Mouse (Mus musculus): ENCODE measurements at regions not wholly inside any gene's neighbourhood (a gene's known extent, or its start where the extent isn't known, plus 50 kb on each side); places are given as distances from the start of the nearest gene placed in this dataset.

GRCm38 (mm10) chr4:31697769-31698505 lies 266.0 kb upstream of the Map3k7 start:
- no peak for DNase-seq (ENCODE audit: low read depth, low spot score)

- no peak for DNase-seq (ENCODE audit: low read depth, low spot score)
Measured at GRCm38 (mm10) chr4:31698506-31698782, 265.5 kb upstream of the Map3k7 start.

GRCm38 (mm10) chr4:31699296-31699695 lies 264.6 kb upstream of the Map3k7 start:
- DNase-seq (ENCODE audit: low read depth, low spot score): no peak

GRCm38 (mm10) chr4:31714054-31714651 lies 249.7 kb upstream of the Map3k7 start:
- no peak for DNase-seq (ENCODE audit: low read depth, low spot score)

GRCm38 (mm10) chr4:31723501-31723900 lies 240.4 kb upstream of the Map3k7 start:
- no peak for DNase-seq (ENCODE audit: low read depth, low spot score)

- DNase-seq (ENCODE audit: low read depth, low spot score): no peak
Measured at GRCm38 (mm10) chr4:31724400-31724799, 239.5 kb upstream of the Map3k7 start.

GRCm38 (mm10) chr4:31727498-31728148 lies 236.3 kb upstream of the Map3k7 start:
- no peak for DNase-seq (ENCODE audit: low read depth, low spot score)

GRCm38 (mm10) chr4:31728149-31728516 lies 235.8 kb upstream of the Map3k7 start:
- no peak for DNase-seq (ENCODE audit: low read depth, low spot score)

GRCm38 (mm10) chr4:31743776-31744175 lies 220.1 kb upstream of the Map3k7 start:
- no peak for DNase-seq (ENCODE audit: low read depth, low spot score)

- DNase-seq (ENCODE audit: low read depth, low spot score): no peak
Measured at GRCm38 (mm10) chr4:31744431-31744830, 219.5 kb upstream of the Map3k7 start.

- DNase-seq (ENCODE audit: low read depth, low spot score): no peak
Measured at GRCm38 (mm10) chr4:31753677-31754312, 210.1 kb upstream of the Map3k7 start.

- DNase-seq (ENCODE audit: low read depth, low spot score): no peak
Measured at GRCm38 (mm10) chr4:31757126-31757525, 206.8 kb upstream of the Map3k7 start.

GRCm38 (mm10) chr4:31760116-31760515 lies 203.8 kb upstream of the Map3k7 start:
- peak; percentile 29 for DNase-seq (ENCODE audit: low read depth, low spot score)

GRCm38 (mm10) chr4:31762199-31762598 lies 201.7 kb upstream of the Map3k7 start:
- DNase-seq (ENCODE audit: low read depth, low spot score): no peak

GRCm38 (mm10) chr4:31768026-31768626 lies 195.8 kb upstream of the Map3k7 start:
- DNase-seq (ENCODE audit: low read depth, low spot score): no peak

GRCm38 (mm10) chr4:31769325-31769724 lies 194.6 kb upstream of the Map3k7 start:
- no peak for DNase-seq (ENCODE audit: low read depth, low spot score)

GRCm38 (mm10) chr4:31786284-31786683 lies 177.6 kb upstream of the Map3k7 start:
- DNase-seq (ENCODE audit: low read depth, low spot score): peak; percentile 61

- no peak for DNase-seq (ENCODE audit: low read depth, low spot score)
Measured at GRCm38 (mm10) chr4:31817574-31818240, 146.2 kb upstream of the Map3k7 start.

- no peak for DNase-seq (ENCODE audit: low read depth, low spot score)
Measured at GRCm38 (mm10) chr4:31819521-31820259, 144.2 kb upstream of the Map3k7 start.

GRCm38 (mm10) chr4:31823574-31824348 lies 140.1 kb upstream of the Map3k7 start:
- peak; percentile 56 for DNase-seq (ENCODE audit: low read depth, low spot score)

All from ZHBTc4 (cell line).